Mouse (Mus musculus) adipose tissue, adult 10 weeks (tissue): ENCODE results near the gene Olfr1504. TPM values are rescaled to one million over a fixed set of nuclear protein-coding genes. Genes with fewer than 3 reads are reported as not detected.

Experiments used
- polyA plus RNA-seq: library from polyadenylated mRNA; stranded (reverse); fragments of 350-450 nt; fragmentation: Illumina TruSeq; extraction: RNeasy Lipid Tissue Mini Kit (QIAGEN cat#74804); gene quantifications from one replicate; pipeline ENCODE4 v1.2.3, GENCODE M21; 2014; ENCODE audit warnings: low read depth, low replicate concordance

Gene Olfr1504
- polyA plus RNA-seq = not detected

GRCm38 (mm10) chr19:13897828-13898227 lies at the start of gene Olfr1504:
Gene Olfr1504, minus strand, starts transcription at chr19:13897928.

GRCm38 (mm10) chr19:13913230-13913629 lies 15.5 kb upstream of the Olfr1504 start, which contains the start of gene Olfr1505:
Gene Olfr1505, plus strand, starts transcription at chr19:13913530.

GRCm38 (mm10) chr19:13861495-13861894 lies 36.2 kb downstream of the Olfr1504 start, which contains the start of gene Olfr1502:
Gene Olfr1502, plus strand, starts transcription at chr19:13861795.

GRCm38 (mm10) chr19:13850592-13850991 lies 47.1 kb downstream of the Olfr1504 start, which contains the start of gene Olfr1501:
Gene Olfr1501, minus strand, starts transcription at chr19:13850692.

Other genes starting within 250 kb of the Olfr1504 start
- gene Olfr1490, start 246.8 kb downstream of the Olfr1504 start, polyA plus RNA-seq = not detected
- gene Olfr1491, start 200.7 kb downstream of the Olfr1504 start, polyA plus RNA-seq = not detected
- gene Olfr1493-ps1, start 174.7 kb downstream of the Olfr1504 start, polyA plus RNA-seq = not detected
- not detected for gene Olfr1494, start 158.2 kb downstream of the Olfr1504 start, polyA plus RNA-seq
- gene Olfr1495, start 133.3 kb downstream of the Olfr1504 start, polyA plus RNA-seq = not detected
- gene Olfr1496, start 120.0 kb downstream of the Olfr1504 start, polyA plus RNA-seq = not detected
- gene Olfr1497, start 99.7 kb downstream of the Olfr1504 start, polyA plus RNA-seq = not detected
- not detected for gene Olfr1499, start 78.5 kb downstream of the Olfr1504 start, polyA plus RNA-seq
- gene Olfr1500, start 67.4 kb downstream of the Olfr1504 start, polyA plus RNA-seq = not detected
- not detected for gene Olfr1501, start 47.2 kb downstream of the Olfr1504 start, polyA plus RNA-seq
- not detected for gene Olfr1502, start 36.1 kb downstream of the Olfr1504 start, polyA plus RNA-seq
- gene Olfr1505, start 15.6 kb upstream of the Olfr1504 start, polyA plus RNA-seq = not detected